Mouse (Mus musculus) liver, postnatal 0 days (tissue): Measurements from ENCODE around the gene Aldh3b1.

Source experiments
- CTCF ChIP-seq: sonication (generic); IDR thresholded peaks from 2 replicates; pipeline ENCODE4 v1.5.1; 2016; ENCODE audit warnings: antibody characterized with exemption, low read depth
- EP300 ChIP-seq: IDR thresholded peaks from 2 replicates; pipeline ENCODE4 v1.6.1; 2016; ENCODE audit warnings: antibody characterized with exemption, low read depth, mild to moderate bottlenecking

- TF ChIP-seq CTCF (no peak), EP300 (no peak)
These were observed 58.1 kb downstream of the Aldh3b1 start for GRCm38 (mm10) chr19:3871468-3871867.
